Mouse (Mus musculus) limb, embryonic 14.5 days (tissue): ENCODE results near the gene Snf8. TPM values are rescaled to one million over a fixed set of nuclear protein-coding genes. Genes with fewer than 3 reads are reported as not detected.

ENCODE experiments used
- ATAC-seq: fragments of 200-750 bp; cut with Nextera tagmentation; 2 replicates; pipeline ENCODE4 v1.8.0; 2017; ENCODE audit warnings: low read depth, moderate number of reproducible peaks, moderate TSS enrichment; ENCODE audit not compliant: low FRiP score
- DNase-seq: peaks from one replicate; pipeline ENCODE4 v3.0.0-alpha.2; 2015; ENCODE audit warnings: low spot score
- H3K27ac ChIP-seq: fragments of 300-500 bp; sonication (generic); replicated peaks from 2 replicates; pipeline ENCODE4 v1.5.1; 2014; ENCODE audit warnings: low read depth, mild to moderate bottlenecking, low read length, moderate library complexity, mixed read lengths
- H3K27me3 ChIP-seq: fragments of 300-500 bp; sonication (generic); 2 replicates; pipeline ENCODE4 v1.6.1; 2014; ENCODE audit warnings: low read length, mixed read lengths; ENCODE audit not compliant: control insufficient read depth, insufficient read depth
- H3K36me3 ChIP-seq: fragments of 300-500 bp; sonication (generic); 2 replicates; pipeline ENCODE4 v1.6.1; 2014; ENCODE audit warnings: mild to moderate bottlenecking, low read length, moderate library complexity, mixed read lengths; ENCODE audit not compliant: control insufficient read depth, insufficient read depth
- H3K4me1 ChIP-seq: fragments of 300-500 bp; sonication (generic); 2 replicates; pipeline ENCODE4 v1.6.1; 2014; ENCODE audit warnings: antibody characterized with exemption, low read length, mixed read lengths; ENCODE audit not compliant: control insufficient read depth, insufficient read depth
- H3K4me2 ChIP-seq: fragments of 300-500 bp; sonication (generic); replicated peaks from 2 replicates; pipeline ENCODE4 v1.6.1; 2014; ENCODE audit warnings: low read depth, mild to moderate bottlenecking, low read length, moderate library complexity; ENCODE audit not compliant: severe bottlenecking
- H3K4me3 ChIP-seq: fragments of 300-500 bp; sonication (generic); replicated peaks from 2 replicates; pipeline ENCODE4 v1.5.1; 2014; ENCODE audit warnings: low read length
- H3K9ac ChIP-seq: fragments of 300-500 bp; sonication (generic); 2 replicates; pipeline ENCODE4 v1.6.1; 2014; ENCODE audit warnings: mild to moderate bottlenecking, low read depth, low read length, moderate library complexity; ENCODE audit not compliant: severe bottlenecking
- H3K9me3 ChIP-seq: fragments of 300-500 bp; sonication (generic); 2 replicates; pipeline ENCODE4 v1.6.1; 2016; ENCODE audit warnings: low read length; ENCODE audit not compliant: control insufficient read depth
- POLR2A ChIP-seq: fragments of 200-500 bp; IDR thresholded peaks from 2 replicates; pipeline ENCODE4 v1.8.0; 2012; ENCODE audit warnings: inconsistent platforms, mild to moderate bottlenecking, moderate library complexity, borderline replicate concordance; ENCODE audit not compliant: insufficient read depth, insufficient read length; ENCODE audit errors: extremely low read depth
- WGBS: fragments of 180-500 bp; shearing (Covaris S2); extraction: QIAGEN DNeasy Blood & Tissue Kit; methylation state at CpG from one replicate; pipeline ENCODE4 v1.1.7; 2014; 5-methylcytosine and 5-hydroxymethylcytosine counted together
- polyA plus RNA-seq, 2 experiments: library from polyadenylated mRNA; depleted of rRNA in 1 of 2; stranded (reverse) in 1 of 2; unstranded in 1 of 2; fragments of >200 nt; fragmentation: Nextera tagmentation in 1 of 2; extraction: Ambion mirVana in 1 of 2; gene quantifications; 2 replicates each; pipeline versions ENCODE4 v1.2.1 to v1.2.3; 2012 to 2014

The Snf8 gene
- polyA plus RNA-seq (2012; rRNA removed) = 30.5 and 41.6 TPM in 2 replicates
- 39.4 and 40.0 TPM in 2 replicates for polyA plus RNA-seq (2014; fragmentation: Nextera tagmentation; extraction: Ambion mirVana)

GRCm38 (mm10) chr11:96034596-96035052, at the start of gene Snf8:
Gene Snf8, plus strand, starts transcription at chr11:96034885.
- peak; percentile 93 for DNase-seq
- H3K4me1 ChIP-seq = peaks cover 11% of the 10 kb centered on the region
- no peaks in the 10 kb centered on the region for H3K9me3 ChIP-seq
- peaks cover 10% of the 10 kb centered on the region for H3K36me3 ChIP-seq
- H3K27me3 ChIP-seq = no peaks in the 10 kb centered on the region
- peak; percentile 88 for ATAC-seq
- H3K4me2 ChIP-seq = peak within 1 kb of the TSS; percentile 84
- peak; percentile 57; the same call in 1 of the 2 replicates for TF ChIP-seq POLR2A
- H3K27ac ChIP-seq = no peak within 1 kb of the TSS
- peak within 1 kb of the TSS; percentile 65 for H3K4me3 ChIP-seq
- 0% methylated on average over 28 of the region's 29 CpGs for WGBS
- peak within 1 kb of the TSS; percentile 68 for H3K9ac ChIP-seq

- 64% methylated on average over 6 of the region's 6 CpGs for WGBS
- peak overlapping the region; percentile 2; the same call in 1 of the 2 replicates for H3K4me2 ChIP-seq
- H3K4me3 ChIP-seq = no peak overlapping the region
These were observed 46.7 kb upstream of the Snf8 start for GRCm38 (mm10) chr11:95987854-95988447.

GRCm38 (mm10) chr11:95988533-95988932, 46.2 kb upstream of the Snf8 start:
- peaks cover 56% of the 10 kb centered on the region for H3K4me1 ChIP-seq
- 0 out of 2 replicates have a peak overlapping the region, but pooled peaks have one; percentile 2 for H3K4me2 ChIP-seq
- H3K36me3 ChIP-seq = peaks cover 4% of the 10 kb centered on the region
- no peaks in the 10 kb centered on the region for H3K9me3 ChIP-seq
- peak; percentile 74 for DNase-seq
- H3K27ac ChIP-seq = peak overlapping the region; percentile 52
- no peaks in the 10 kb centered on the region for H3K27me3 ChIP-seq
- 0 out of 2 replicates have a peak overlapping the region, but pooled peaks have one; percentile 21 for H3K9ac ChIP-seq
- no peak for TF ChIP-seq POLR2A
- no peak for ATAC-seq
- H3K4me3 ChIP-seq = no peak overlapping the region
- 38% methylated on average over 9 of the region's 9 CpGs for WGBS

More at GRCm38 (mm10) chr11:95987854-95988447, 46.7 kb upstream of the Snf8 start:
- H3K36me3 ChIP-seq = peaks cover 4% of the 10 kb centered on the region
- H3K9ac ChIP-seq = peak overlapping the region; percentile 21; the same call in 1 of the 2 replicates
- ATAC-seq (no peak), DNase-seq (no peak)
- peaks cover 61% of the 10 kb centered on the region for H3K4me1 ChIP-seq
- no peak for TF ChIP-seq POLR2A
- no peaks in the 10 kb centered on the region for H3K9me3 ChIP-seq
- no peaks in the 10 kb centered on the region for H3K27me3 ChIP-seq
- H3K27ac ChIP-seq = peak overlapping the region; percentile 52

- DNase-seq (no peak), ATAC-seq (no peak)
- no peak overlapping the region for H3K9ac ChIP-seq
- whole genome bisulfite sequencing = 22% methylated on average over 8 of the region's 8 CpGs
- H3K27me3 ChIP-seq = no peaks in the 10 kb centered on the region
- peaks cover 53% of the 10 kb centered on the region for H3K4me1 ChIP-seq
- H3K27ac ChIP-seq = peak overlapping the region; percentile 89; the same call in 1 of the 2 replicates
- TF ChIP-seq POLR2A = no peak
- H3K9me3 ChIP-seq = no peaks in the 10 kb centered on the region
- H3K4me3 ChIP-seq = no peak overlapping the region; the same call in 1 of the 2 replicates
- peaks cover 12% of the 10 kb centered on the region for H3K36me3 ChIP-seq
- H3K4me2 ChIP-seq = peak overlapping the region; percentile 88
These were observed 44.8 kb upstream of the Snf8 start for GRCm38 (mm10) chr11:95989864-95990263.

- 31% methylated on average over 4 of the region's 4 CpGs for WGBS
- Histone ChIP-seq H3K27ac (peak overlapping the region; percentile 89), H3K9me3 (no peaks in the 10 kb centered on the region), H3K4me3 (peak overlapping the region; percentile 42), H3K4me1 (peaks cover 53% of the 10 kb centered on the region), H3K36me3 (peaks cover 12% of the 10 kb centered on the region), H3K4me2 (peak overlapping the region; percentile 88), H3K27me3 (no peaks in the 10 kb centered on the region), H3K9ac (peak overlapping the region; percentile 66)
- no peak for TF ChIP-seq POLR2A
- DNase-seq (no peak), ATAC-seq (no peak)
These were observed 44.3 kb upstream of the Snf8 start for GRCm38 (mm10) chr11:95990431-95990830.
